8 mouse cellular contexts compared by ENCODE assay signal in the genomic region with DNA sequence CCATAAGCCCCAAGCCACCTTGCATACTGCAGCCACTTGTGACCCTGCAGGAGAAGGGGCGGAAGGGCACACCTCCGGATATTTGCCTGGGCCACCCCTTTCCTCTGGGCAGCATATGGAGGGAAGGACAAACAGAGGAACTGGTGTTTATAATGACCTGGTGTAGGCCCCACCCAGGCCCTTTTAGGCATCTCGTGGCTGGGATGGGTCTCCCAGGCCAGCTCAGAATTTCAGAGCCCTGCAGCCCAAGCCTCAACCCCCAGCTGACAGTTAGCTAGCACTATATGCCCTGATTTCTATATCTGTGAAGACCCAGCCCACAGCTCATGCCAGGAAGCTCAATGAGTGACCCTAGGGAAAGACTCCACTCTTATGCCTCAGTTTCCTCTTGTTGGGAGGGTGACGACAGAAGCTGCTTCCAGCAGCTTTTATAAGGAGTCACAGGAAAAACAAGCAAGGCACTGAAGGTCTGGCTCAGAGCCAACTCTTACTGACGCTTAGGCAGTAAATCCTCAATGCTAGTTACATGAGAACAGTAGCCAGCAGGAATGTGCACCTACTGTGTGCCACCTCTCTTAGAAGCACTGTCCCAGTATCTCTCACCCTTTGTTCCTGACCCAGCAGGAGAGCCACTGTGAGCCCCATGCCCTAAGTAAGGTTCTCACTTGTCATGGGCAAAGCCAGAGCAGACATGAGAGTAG. TPM values are rescaled to one million over a fixed set of nuclear protein-coding genes. Genes with fewer than 3 reads are reported as not detected.
A peak's percentile ranks its signal among the peaks of the same experiment; 100 is the strongest.
DNase-seq lines count a peak whose midpoint lies in the region; ATAC-seq and TF ChIP-seq lines count a peak whose summit lies in the region.

No protein-coding gene starts in this region.

- peak overlapping the region; percentile 90 for H3K27ac ChIP-seq in kidney, adult 2 months (ENCODE audit: insufficient read depth, low read depth, low read length)
- H3K27ac ChIP-seq in hindbrain, embryonic 16.5 days (ENCODE audit: low read depth, low read length), result 0 out of 2 replicates have a peak overlapping the region, but pooled peaks have one; percentile 12
- H3K27ac ChIP-seq in lung, embryonic 16.5 days (ENCODE audit: low read length), result peak overlapping the region; percentile 96

- TF ChIP-seq CTCF in kidney, adult 2 months (conservative IDR thresholded peaks at IDR 0.05; ENCODE audit: insufficient read depth, insufficient read length, low read depth, low read length), result no peak

- no peak overlapping the region for H3K9ac ChIP-seq in hindbrain, embryonic 16.5 days (ENCODE audit: low read depth, low read length)
- H3K9ac ChIP-seq in lung, embryonic 16.5 days (ENCODE audit: low read length), result peak overlapping the region; percentile 52

- 18% methylated on average over 5 of the region's 5 CpGs for WGBS in kidney, adult 2 months
- 39% methylated on average over 5 of the region's 5 CpGs for WGBS in hindbrain, embryonic 16.5 days
- WGBS in lung, embryonic 16.5 days, result 20% methylated on average over 5 of the region's 5 CpGs

- H3K36me3 ChIP-seq in kidney, adult 2 months (ENCODE audit: control insufficient read depth, insufficient read depth, low read length), result no peaks in the 10 kb centered on the region
- peaks cover 2% of the 10 kb centered on the region for H3K36me3 ChIP-seq in hindbrain, embryonic 16.5 days (ENCODE audit: control insufficient read depth, insufficient read depth, low read length)
- peaks cover 11% of the 10 kb centered on the region for H3K36me3 ChIP-seq in lung, embryonic 16.5 days (ENCODE audit: control insufficient read depth, insufficient read depth, low read length)

- no peak overlapping the region for H3K4me3 ChIP-seq in kidney, adult 2 months (ENCODE audit: insufficient read depth, low read depth, low read length)
- no peak overlapping the region for H3K4me3 ChIP-seq in hindbrain, embryonic 16.5 days (ENCODE audit: low read length)
- peak overlapping the region; percentile 13; the same call in 1 of the 2 replicates for H3K4me3 ChIP-seq in lung, embryonic 16.5 days (ENCODE audit: low read length)

- H3K4me2 ChIP-seq in hindbrain, embryonic 16.5 days (ENCODE audit: low read length), result no peak overlapping the region
- H3K4me2 ChIP-seq in lung, embryonic 16.5 days (ENCODE audit: low read depth, low read length), result peak overlapping the region; percentile 47

- no peaks in the 10 kb centered on the region for H3K9me3 ChIP-seq in hindbrain, embryonic 16.5 days (ENCODE audit: control insufficient read depth, low read length)
- no peaks in the 10 kb centered on the region for H3K9me3 ChIP-seq in lung, embryonic 16.5 days (ENCODE audit: control insufficient read depth, low read length)

- H3K27me3 ChIP-seq in kidney, adult 2 months (replicated peaks; ENCODE audit: control insufficient read depth, insufficient read depth, low read length), result no peaks in the 10 kb centered on the region
- H3K27me3 ChIP-seq in hindbrain, embryonic 16.5 days (replicated peaks; ENCODE audit: control insufficient read depth, insufficient read depth, low read length), result no peaks in the 10 kb centered on the region
- no peaks in the 10 kb centered on the region for H3K27me3 ChIP-seq in lung, embryonic 16.5 days (ENCODE audit: control insufficient read depth, insufficient read depth, low read depth, low read length)

- peaks cover 65% of the 10 kb centered on the region for H3K4me1 ChIP-seq in kidney, adult 2 months (ENCODE audit: control insufficient read depth, insufficient read depth, low read length)
- peaks cover 15% of the 10 kb centered on the region for H3K4me1 ChIP-seq in hindbrain, embryonic 16.5 days (ENCODE audit: control insufficient read depth, insufficient read depth, low read depth, low read length)
- peaks cover 43% of the 10 kb centered on the region for H3K4me1 ChIP-seq in lung, embryonic 16.5 days (replicated peaks; ENCODE audit: control insufficient read depth, insufficient read depth, low read length)

- no peak for TF ChIP-seq POLR2A in kidney, adult 2 months (IDR thresholded peaks at IDR 0.05; ENCODE audit: low read depth, low read length)

- DNase-seq in kidney, adult 2 months, result peak; percentile 72
- no peak for DNase-seq in kidney, adult 9 months
- peak; percentile 71 for DNase-seq in adrenal gland, adult 2 months
- DNase-seq in layer of hippocampus, adult 8-10 months (ENCODE audit: low spot score in 2 of 2), result no peak
- DNase-seq in right cerebral cortex, adult 18-20 months, result no peak

- ATAC-seq in hindbrain, embryonic 16.5 days, result no peak
- peak; percentile 46 for ATAC-seq in lung, embryonic 16.5 days (ENCODE audit: low read depth)
- ATAC-seq in erythroblast, adult 5-6 weeks (replicated peaks; ENCODE audit: low FRiP score, poor library complexity, severe bottlenecking), result no peak

RNA-seq across cellular contexts. Expression of a gene that starts 24.1 kb away (rescaled TPM):
- polyA plus RNA-seq in kidney, adult 2 months (2012; rRNA removed), result 57.2 and 85.4 TPM in 2 replicates
- total RNA-seq in adrenal gland, adult 2 months (2021), result not detected
- polyA plus RNA-seq in adrenal gland, adult 2 months (2012; rRNA removed), result 0.10 TPM in 1 of 2 replicates, not detected in the other
- 0.14 TPM in 1 of 2 replicates, not detected in the other for polyA plus RNA-seq in hindbrain, embryonic 16.5 days (2015; fragmentation: Nextera tagmentation; extraction: Ambion mirVana)
- polyA plus RNA-seq in lung, embryonic 16.5 days (2015; fragmentation: Nextera tagmentation; extraction: Ambion mirVana), result not detected in 2 replicates
- 0.84 TPM in 1 of 2 replicates, not detected in the other for total RNA-seq in erythroblast, adult 5-6 weeks (2015; ENCODE audit: low replicate concordance)
- total RNA-seq in erythroblast, adult 5-6 weeks (2017; ENCODE audit: low replicate concordance), result not detected in 2 replicates
- under 1 TPM in 1 of 4 experiments, not detected in 3; 0.36 TPM for total RNA-seq in layer of hippocampus, adult 8-10 months (2022)

RNA-seq across cellular contexts. Expression of a gene that starts 26.8 kb away (rescaled TPM):
- 67.0 and 79.0 TPM in 2 replicates for polyA plus RNA-seq in kidney, adult 2 months (2012; rRNA removed)
- total RNA-seq in adrenal gland, adult 2 months (2021), result 10 to 100 TPM; 61.0 to 78.2 TPM
- 127 and 146 TPM in 2 replicates for polyA plus RNA-seq in adrenal gland, adult 2 months (2012; rRNA removed)
- 11.1 and 23.4 TPM in 2 replicates for polyA plus RNA-seq in hindbrain, embryonic 16.5 days (2015; fragmentation: Nextera tagmentation; extraction: Ambion mirVana)
- 11.9 and 15.1 TPM in 2 replicates for polyA plus RNA-seq in lung, embryonic 16.5 days (2015; fragmentation: Nextera tagmentation; extraction: Ambion mirVana)
- 7.3 and 11.9 TPM in 2 replicates for total RNA-seq in erythroblast, adult 5-6 weeks (2015; ENCODE audit: low replicate concordance)
- total RNA-seq in erythroblast, adult 5-6 weeks (2017; ENCODE audit: low replicate concordance), result 3.1 and 4.8 TPM in 2 replicates
- total RNA-seq in layer of hippocampus, adult 8-10 months (2022), result 10 to 100 TPM; 62.6 to 73.9 (median 66.2) TPM

RNA-seq across cellular contexts. Expression of a gene that starts 26.9 kb away (rescaled TPM):
- polyA plus RNA-seq in kidney, adult 2 months (2012; rRNA removed), result 36.9 and 41.8 TPM in 2 replicates
- 10 to 100 TPM; 28.7 to 29.6 TPM for total RNA-seq in adrenal gland, adult 2 months (2021)
- polyA plus RNA-seq in adrenal gland, adult 2 months (2012; rRNA removed), result 53.5 and 54.9 TPM in 2 replicates
- polyA plus RNA-seq in hindbrain, embryonic 16.5 days (2015; fragmentation: Nextera tagmentation; extraction: Ambion mirVana), result 18.2 and 21.5 TPM in 2 replicates
- polyA plus RNA-seq in lung, embryonic 16.5 days (2015; fragmentation: Nextera tagmentation; extraction: Ambion mirVana), result 58.2 and 60.5 TPM in 2 replicates
- 3.1 and 3.5 TPM in 2 replicates for total RNA-seq in erythroblast, adult 5-6 weeks (2015; ENCODE audit: low replicate concordance)
- 2.0 and 6.4 TPM in 2 replicates for total RNA-seq in erythroblast, adult 5-6 weeks (2017; ENCODE audit: low replicate concordance)
- total RNA-seq in layer of hippocampus, adult 8-10 months (2022), result 10 to 100 TPM; 12.2 to 14.2 (median 13.1) TPM

RNA-seq across cellular contexts. Expression of a gene that starts 30.4 kb away (rescaled TPM):
- polyA plus RNA-seq in kidney, adult 2 months (2012; rRNA removed), result 12.4 and 13.3 TPM in 2 replicates
- not detected for total RNA-seq in adrenal gland, adult 2 months (2021)
- polyA plus RNA-seq in adrenal gland, adult 2 months (2012; rRNA removed), result 0.44 and 0.48 TPM in 2 replicates
- not detected in 2 replicates for polyA plus RNA-seq in hindbrain, embryonic 16.5 days (2015; fragmentation: Nextera tagmentation; extraction: Ambion mirVana)
- not detected in 2 replicates for polyA plus RNA-seq in lung, embryonic 16.5 days (2015; fragmentation: Nextera tagmentation; extraction: Ambion mirVana)
- total RNA-seq in erythroblast, adult 5-6 weeks (2015; ENCODE audit: low replicate concordance), result not detected in 2 replicates
- not detected in 2 replicates for total RNA-seq in erythroblast, adult 5-6 weeks (2017; ENCODE audit: low replicate concordance)
- not detected for total RNA-seq in layer of hippocampus, adult 8-10 months (2022)

RNA-seq across cellular contexts. Expression of a gene that starts 48.5 kb away (rescaled TPM):
- polyA plus RNA-seq in kidney, adult 2 months (2012; rRNA removed), result not detected in 2 replicates
- not detected for total RNA-seq in adrenal gland, adult 2 months (2021)
- 0.48 and 0.59 TPM in 2 replicates for polyA plus RNA-seq in adrenal gland, adult 2 months (2012; rRNA removed)
- polyA plus RNA-seq in hindbrain, embryonic 16.5 days (2015; fragmentation: Nextera tagmentation; extraction: Ambion mirVana), result not detected in 2 replicates
- not detected in 2 replicates for polyA plus RNA-seq in lung, embryonic 16.5 days (2015; fragmentation: Nextera tagmentation; extraction: Ambion mirVana)
- not detected in 2 replicates for total RNA-seq in erythroblast, adult 5-6 weeks (2015; ENCODE audit: low replicate concordance)
- total RNA-seq in erythroblast, adult 5-6 weeks (2017; ENCODE audit: low replicate concordance), result not detected in 2 replicates
- total RNA-seq in layer of hippocampus, adult 8-10 months (2022), result not detected

Comparison
In these comparisons a context has a peak if more than half of its experiments do, and no peak if none do; other contexts are left out.
1. DNase-seq: peak in kidney, adult 2 months (single experiment) and adrenal gland, adult 2 months (single experiment); none in kidney, adult 9 months (single experiment), layer of hippocampus, adult 8-10 months (0 of 2) and right cerebral cortex, adult 18-20 months (single experiment).
2. H3K27ac ChIP-seq: peak in every context shown above with its lines; median percentile 96 in lung, embryonic 16.5 days; 90 in kidney, adult 2 months; 12 in hindbrain, embryonic 16.5 days.
3. RNA of a gene that starts 24.1 kb away (polyA plus RNA-seq): 57.2 to 85.4 TPM in kidney, adult 2 months; 0.10 TPM in adrenal gland, adult 2 months, 0.14 TPM in hindbrain, embryonic 16.5 days and not detected in lung, embryonic 16.5 days; every median in the first group is over 10 times any median in the second.